Mouse (Mus musculus) inflammation-experienced regulatory T-cells, adult 6 months (primary cell): ENCODE results near the gene Ppm1h. TPM values are rescaled to one million over a fixed set of nuclear protein-coding genes. Genes with fewer than 3 reads are reported as not detected.

Experiments used
- ATAC-seq: one replicate; pipeline ENCODE4 v1.8.0; 2017
- polyA plus RNA-seq, 3 experiments: library from polyadenylated mRNA; unstranded; fragments of 100-300 nt; shearing (Covaris generic); gene quantifications; one replicate each; pipeline ENCODE4 v1.2.1; 2017

Ppm1h gene
- polyA plus RNA-seq, 3 experiments from 2014 or later: 37.7 to 55.1 (median 44.0) TPM

- no peak for ATAC-seq
Observed at GRCm38 (mm10) chr10:122747151-122747925, 68.8 kb downstream of the Ppm1h start.

GRCm38 (mm10) chr10:122748361-122748951 lies 69.9 kb downstream of the Ppm1h start:
- ATAC-seq: peak; percentile 56

DNA sequence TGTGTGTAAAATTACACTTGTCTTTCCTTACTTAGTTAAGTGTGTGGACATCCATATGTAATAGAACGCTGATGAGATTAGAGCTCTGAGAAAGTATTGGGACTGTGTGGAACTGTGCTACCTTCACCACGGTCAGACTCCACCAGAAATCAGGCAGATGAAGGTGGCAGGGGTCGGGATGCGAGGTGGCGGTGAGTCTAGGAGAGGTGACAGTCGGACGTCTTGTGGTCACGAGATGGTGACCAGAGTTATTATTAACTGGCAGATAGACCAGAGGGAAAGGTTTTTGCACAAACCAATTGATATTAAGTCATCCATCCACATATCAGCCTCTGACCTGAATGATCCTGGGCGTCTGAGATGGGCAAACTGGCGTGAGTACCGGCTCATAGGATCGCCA lies 70.5 kb downstream of the Ppm1h start:
- ATAC-seq: no peak

- ATAC-seq: no peak
Observed at GRCm38 (mm10) chr10:122749876-122750275, 71.3 kb downstream of the Ppm1h start.

GRCm38 (mm10) chr10:122752950-122753923 lies 74.7 kb downstream of the Ppm1h start:
- ATAC-seq: no peak

DNA sequence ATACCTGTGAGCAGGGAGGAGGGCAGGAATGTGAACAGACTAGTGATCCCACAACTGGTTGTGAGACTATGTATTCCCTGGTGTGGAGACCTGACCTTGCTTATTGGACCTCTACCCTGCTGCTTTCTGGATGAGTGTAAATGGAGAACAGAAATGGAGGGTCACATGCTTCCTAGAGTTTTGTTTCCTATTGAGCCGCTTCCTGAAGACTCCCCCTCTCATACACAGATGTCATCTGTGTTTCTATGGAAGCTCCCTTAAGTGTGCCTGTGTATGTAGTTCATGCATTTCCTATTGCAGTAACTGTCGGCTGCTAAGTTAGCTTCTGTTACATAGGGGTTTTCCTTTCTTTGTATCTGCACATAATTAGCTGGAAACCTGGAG lies 75.4 kb downstream of the Ppm1h start:
- ATAC-seq: no peak

DNA sequence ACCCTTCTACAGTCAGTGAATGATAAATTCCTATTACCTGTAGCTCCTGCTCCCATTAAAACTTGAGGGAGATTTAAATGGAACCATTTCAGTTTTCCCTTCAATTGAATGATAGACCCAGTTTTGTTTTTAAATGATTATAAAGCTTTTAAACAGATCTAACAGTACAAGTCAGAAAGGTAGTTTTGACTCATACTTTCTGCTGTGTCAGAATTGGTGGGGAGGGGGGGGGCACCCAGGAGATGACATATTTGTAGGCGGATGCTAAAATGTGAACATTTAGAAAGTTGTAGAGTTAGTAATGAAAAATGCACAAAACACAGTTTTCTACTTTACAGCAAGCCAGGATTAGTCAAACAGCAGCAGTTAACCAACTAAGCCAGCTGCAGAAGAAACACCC lies 76.4 kb downstream of the Ppm1h start:
- ATAC-seq: peak; percentile 69

DNA sequence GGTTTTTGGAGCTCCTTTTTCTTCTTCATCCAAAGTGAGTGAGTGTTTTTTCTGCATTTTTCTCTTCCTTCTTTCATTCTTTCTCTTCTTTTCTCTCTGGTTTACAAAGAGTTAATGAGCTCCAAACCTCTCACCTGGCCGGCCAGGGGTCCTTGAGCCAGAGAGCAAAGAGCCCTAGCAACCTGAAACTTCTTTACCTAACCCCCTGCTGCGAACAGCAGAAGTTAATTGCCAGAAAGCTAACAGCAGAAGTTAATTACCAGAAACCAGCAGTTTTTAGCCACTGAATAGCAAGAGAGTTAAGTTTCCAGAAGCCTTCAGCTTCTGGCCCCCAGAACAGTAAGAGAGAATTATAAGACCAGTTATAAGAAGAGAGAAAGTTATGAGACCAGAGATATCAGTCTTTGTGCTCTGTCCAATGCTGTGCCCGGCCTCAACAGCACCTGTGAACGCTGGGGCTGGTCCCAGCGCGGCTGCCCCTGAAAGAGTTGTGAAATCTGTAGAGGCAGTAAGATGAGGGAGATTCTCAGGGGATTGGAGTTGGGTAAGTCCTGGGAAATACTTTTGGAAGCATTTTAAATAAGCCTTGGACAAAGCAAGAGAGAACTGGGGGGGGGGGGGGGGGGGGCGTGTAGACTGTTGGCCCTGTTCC lies 78.4 kb downstream of the Ppm1h start:
- no peak for ATAC-seq

DNA sequence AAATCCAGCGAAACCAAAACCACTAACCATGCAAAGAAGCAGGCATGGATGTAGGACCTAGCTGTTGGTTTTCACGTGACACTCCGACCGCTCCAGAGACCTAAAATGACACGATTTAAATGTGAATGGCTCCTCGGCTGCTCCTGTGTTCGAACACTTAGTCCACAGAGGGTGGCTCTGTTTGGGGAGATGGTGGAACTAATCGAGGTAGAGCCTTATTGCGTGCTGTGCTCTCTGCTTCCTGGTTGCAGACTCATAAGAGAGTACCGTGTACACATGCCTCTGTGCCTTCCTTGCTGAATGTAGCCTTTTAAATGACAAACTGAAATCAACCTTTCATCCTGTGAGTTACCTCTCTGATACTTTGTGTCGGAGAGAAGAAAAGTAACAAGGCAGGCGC lies 79.2 kb downstream of the Ppm1h start:
- no peak for ATAC-seq

GRCm38 (mm10) chr10:122758346-122758745 lies 79.8 kb downstream of the Ppm1h start:
- ATAC-seq: peak; percentile 17

GRCm38 (mm10) chr10:122759729-122760128 lies 81.2 kb downstream of the Ppm1h start:
- no peak for ATAC-seq

DNA sequence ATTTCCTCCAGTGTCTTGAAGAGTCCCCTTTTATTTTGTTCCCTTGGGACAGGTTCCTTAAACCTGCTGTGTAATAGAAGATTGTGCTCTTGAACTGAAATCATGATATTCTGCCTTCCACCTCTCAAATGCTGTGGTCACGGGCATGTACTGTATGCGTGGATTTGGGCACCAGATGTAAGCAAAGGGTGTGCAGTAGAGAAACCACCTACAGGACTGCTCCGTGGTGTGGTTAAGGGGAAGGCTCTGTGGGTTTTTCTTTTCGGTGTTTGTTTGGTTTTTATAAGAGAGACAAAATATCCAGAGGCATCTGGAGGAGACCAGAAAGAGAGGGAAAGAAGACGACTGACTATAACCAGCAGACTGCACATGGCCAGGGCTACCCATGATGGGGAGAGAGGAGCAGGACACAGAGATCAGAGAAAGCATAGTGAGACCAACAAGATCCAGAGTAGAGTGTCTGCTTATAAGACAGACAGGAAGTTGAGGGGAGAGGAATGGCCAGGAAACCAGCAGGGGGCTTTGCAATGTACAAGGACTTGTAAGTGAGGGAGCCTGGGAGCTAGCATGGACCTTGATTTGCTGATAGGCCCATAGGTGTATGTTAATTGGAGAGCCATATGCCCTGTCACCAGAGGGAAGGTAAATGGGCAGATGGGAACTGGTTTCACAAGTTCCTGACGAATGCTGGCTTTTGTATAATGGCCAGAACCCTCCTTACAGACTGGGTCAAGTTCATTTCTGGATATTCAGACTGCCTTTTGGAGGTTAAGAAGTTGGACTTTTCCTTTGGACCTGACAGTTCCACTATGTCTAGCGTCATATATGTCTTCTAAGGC lies 82.1 kb downstream of the Ppm1h start:
- ATAC-seq: peak; percentile 23

DNA sequence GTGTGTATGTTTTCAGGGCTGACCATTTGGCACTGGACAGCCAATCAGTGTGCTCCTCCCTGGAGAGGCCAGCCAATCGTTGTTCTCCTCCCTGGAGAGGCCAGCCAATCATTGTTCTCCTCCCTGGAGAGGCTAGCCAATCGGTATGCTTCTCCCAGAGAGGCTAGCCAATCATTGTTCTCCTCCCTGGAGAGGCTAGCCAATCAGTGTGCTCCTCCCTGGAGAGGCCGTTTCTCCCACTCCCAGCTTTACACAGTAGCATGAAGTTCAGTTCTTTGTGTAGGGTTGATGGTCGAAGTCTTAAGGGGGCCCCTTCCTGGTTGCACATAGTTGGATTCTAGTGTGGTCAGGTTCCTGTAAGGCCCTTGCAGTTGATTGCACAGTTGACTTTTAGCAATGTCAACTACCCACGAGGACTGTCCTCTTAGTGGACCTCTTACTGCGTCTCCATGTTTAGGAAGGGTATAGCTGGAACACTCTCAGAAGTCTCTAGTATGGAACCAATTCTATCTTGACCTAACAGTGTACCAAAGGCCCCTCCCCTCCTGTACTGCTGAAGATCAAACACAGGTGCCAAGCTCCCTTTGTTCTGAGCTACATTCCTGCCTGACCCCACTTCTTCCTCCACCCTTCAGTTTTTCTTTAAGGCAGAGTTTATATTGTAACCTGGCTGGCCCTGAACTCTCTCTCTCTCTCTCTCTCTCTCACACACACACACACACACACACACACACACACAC lies 84.4 kb downstream of the Ppm1h start:
- no peak for ATAC-seq

DNA sequence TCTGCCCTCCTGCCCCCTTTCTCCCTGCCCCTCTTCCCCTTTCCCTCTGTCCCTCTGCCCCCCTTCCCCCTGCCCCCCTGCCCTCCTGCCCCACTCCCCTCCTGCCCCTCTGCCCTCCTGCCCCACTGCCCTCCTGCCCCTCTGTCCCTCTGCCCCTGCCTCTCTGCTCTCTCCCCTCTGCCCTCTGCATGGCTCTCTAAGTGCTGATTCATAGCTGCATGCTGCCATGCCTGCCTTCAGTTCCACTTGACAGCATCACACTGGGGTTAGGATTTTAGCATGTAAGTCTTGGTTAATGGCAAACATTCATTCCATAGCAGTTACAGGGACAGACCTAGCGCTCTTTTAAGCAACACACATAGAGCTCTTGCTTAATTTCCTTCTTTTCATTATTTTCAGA lies 85.0 kb downstream of the Ppm1h start:
- no peak for ATAC-seq

GRCm38 (mm10) chr10:122764653-122765052 lies 86.1 kb downstream of the Ppm1h start:
- no peak for ATAC-seq

DNA sequence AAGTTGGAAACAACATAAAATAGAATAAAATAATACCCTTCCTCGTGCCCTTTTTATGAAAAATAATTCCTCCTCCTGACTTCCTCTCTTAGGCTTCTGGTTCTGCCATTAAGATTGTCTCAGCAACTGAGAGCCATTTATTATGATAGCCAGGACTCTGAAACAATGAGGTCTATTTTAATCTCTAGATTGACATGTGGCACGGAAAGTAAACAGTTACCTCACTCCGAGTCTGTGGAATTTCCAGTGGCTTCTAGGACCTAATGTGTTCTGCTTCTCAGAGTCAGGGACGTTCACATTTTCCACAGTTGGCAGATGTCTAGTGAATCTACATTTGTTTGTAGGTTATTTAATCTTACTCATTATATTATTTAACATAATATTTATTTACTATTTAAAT lies 87.0 kb downstream of the Ppm1h start:
- ATAC-seq: no peak

- ATAC-seq: no peak
Observed at GRCm38 (mm10) chr10:122765992-122766391, 87.4 kb downstream of the Ppm1h start.

DNA sequence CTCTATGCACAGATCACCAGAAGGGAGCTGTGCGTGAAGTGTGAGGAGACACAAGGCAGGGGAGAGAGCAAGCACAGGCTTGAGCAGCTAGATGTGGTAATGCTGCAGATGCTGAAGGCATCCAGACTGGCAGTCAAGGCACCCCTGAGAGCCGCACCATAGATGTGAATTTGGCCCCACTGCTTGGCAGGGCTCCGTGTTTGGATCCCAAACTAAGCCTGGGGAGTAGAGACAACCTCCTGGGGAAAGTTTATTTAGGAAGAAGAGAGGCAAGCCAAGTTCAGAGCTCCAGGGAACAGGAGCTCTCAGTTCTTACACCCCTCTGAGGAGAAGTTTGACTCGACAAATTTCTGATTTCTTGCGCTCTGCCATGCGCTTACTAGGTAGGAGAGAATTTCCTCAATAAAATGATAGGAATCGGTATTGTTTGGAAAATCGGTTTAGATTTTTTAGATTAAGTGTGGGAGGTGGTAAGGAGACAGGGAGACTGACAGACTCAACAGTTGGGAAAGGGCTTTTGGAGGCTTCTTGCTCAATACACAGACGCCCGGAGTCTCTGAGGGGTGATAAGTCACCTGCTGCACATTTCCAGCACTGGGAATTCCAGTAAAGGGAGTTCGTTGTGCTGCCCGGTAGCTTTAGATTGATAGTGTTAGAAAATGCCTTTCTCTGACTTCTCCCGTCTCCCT lies 89.8 kb downstream of the Ppm1h start:
- no peak for ATAC-seq

DNA sequence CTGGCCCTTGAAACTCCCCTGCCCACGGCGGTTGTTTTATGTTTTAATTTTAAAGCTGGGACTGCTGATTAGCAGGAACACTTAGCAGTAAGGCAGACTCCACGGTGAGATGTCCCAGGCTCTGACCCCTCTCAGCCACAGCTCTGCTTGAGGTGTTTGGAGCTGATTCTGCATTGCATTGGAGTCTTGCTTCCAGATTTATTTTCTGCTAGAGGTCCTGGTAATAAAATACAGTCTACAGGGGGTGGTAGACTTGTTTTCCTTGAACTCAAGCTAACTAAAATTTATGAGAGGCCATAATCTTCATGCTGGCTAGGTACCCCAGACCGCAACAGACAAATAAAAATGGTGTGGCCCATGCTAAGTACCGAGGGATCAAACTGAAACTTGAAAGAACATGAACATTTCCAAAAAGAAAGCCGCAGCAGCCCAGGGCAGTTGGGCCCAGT lies 90.4 kb downstream of the Ppm1h start:
- ATAC-seq: no peak

DNA sequence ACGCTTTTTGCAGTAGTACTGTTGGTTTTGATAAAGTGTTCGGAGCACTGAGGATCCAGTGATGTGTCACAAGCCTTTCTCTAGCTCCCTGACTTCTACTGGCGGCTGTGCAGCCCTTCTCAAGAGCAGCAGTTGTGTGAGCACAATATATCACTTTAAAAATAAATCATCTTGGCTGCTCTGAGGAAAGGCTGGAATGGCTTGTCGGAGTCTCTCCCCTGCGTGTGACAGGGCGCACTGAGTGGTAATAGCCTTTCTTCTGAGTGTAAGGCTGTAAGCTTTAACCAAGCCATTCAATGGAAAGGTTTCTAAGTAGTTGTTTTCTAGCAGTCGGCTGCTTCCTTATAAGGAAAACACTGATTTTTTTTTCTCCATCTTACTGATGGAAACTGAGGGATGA lies 91.8 kb downstream of the Ppm1h start:
- ATAC-seq: no peak
